Mouse (Mus musculus) myocyte (in vitro differentiated cells): ENCODE results near the gene Prpf40a. TPM values are rescaled to one million over a fixed set of nuclear protein-coding genes. Genes with fewer than 3 reads are reported as not detected.

Experiments
- H3K27me3 ChIP-seq: one replicate; pipeline ENCODE4 v1.6.1; 2011; ENCODE audit not compliant: control insufficient read depth, insufficient read depth, insufficient read length
- H3K36me3 ChIP-seq: one replicate; pipeline ENCODE4 v1.6.1; 2011; ENCODE audit not compliant: control insufficient read depth, insufficient read depth
- H3K4me2 ChIP-seq: one replicate; pipeline ENCODE4 v1.6.1; 2011; ENCODE audit warnings: low read depth, control low read depth
- H3K4me3 ChIP-seq: one replicate; pipeline ENCODE4 v1.5.1; 2011; ENCODE audit warnings: mild to moderate bottlenecking, control low read depth, moderate library complexity
- H3K79me2 ChIP-seq: one replicate; pipeline ENCODE4 v1.6.1; 2011; ENCODE audit not compliant: control insufficient read depth, insufficient read depth
- H3ac ChIP-seq: one replicate; pipeline ENCODE4 v1.6.1; 2011; ENCODE audit not compliant: control insufficient read depth, insufficient read length
- CEBPB ChIP-seq: IDR thresholded peaks from 2 replicates; pipeline ENCODE4 v1.6.1; 2011; ENCODE audit warnings: mild to moderate bottlenecking, moderate library complexity; ENCODE audit not compliant: poor library complexity, insufficient read depth, severe bottlenecking
- E2F4 ChIP-seq: IDR thresholded peaks from one replicate; pipeline ENCODE4 v1.6.1; 2011; ENCODE audit warnings: mild to moderate bottlenecking, control low read depth, moderate library complexity; ENCODE audit not compliant: insufficient read depth
- MAX ChIP-seq: IDR thresholded peaks from one replicate; pipeline ENCODE4 v1.6.1; 2011; ENCODE audit warnings: low read depth, mild to moderate bottlenecking, control low read depth
- MYOD1 ChIP-seq, 3 experiments: IDR thresholded peaks; one replicate each; pipeline ENCODE4 v1.6.1; 2011; ENCODE audit warnings: control low read depth in 2 of 3, low read depth in 2 of 3, mild to moderate bottlenecking in 2 of 3, moderate library complexity in 1 of 3; ENCODE audit not compliant: insufficient read length in 2 of 3, control insufficient read depth in 1 of 3
- MYOG ChIP-seq, 3 experiments: IDR thresholded peaks; one replicate each; pipeline ENCODE4 v1.6.1; 2011; ENCODE audit warnings: control low read depth in 2 of 3, low read depth in 2 of 3, mild to moderate bottlenecking in 2 of 3; ENCODE audit not compliant: insufficient read length in 2 of 3, control insufficient read depth in 1 of 3, insufficient read depth in 1 of 3
- POLR2A ChIP-seq: IDR thresholded peaks from one replicate; pipeline ENCODE4 v1.6.1; 2011; ENCODE audit warnings: low read depth, mild to moderate bottlenecking, control low read depth, moderate library complexity; ENCODE audit not compliant: insufficient read length
- POLR2AphosphoS2 ChIP-seq: IDR thresholded peaks from one replicate; pipeline ENCODE4 v1.6.1; 2011; ENCODE audit warnings: low read depth, control low read depth; ENCODE audit not compliant: insufficient read length
- REST ChIP-seq: IDR thresholded peaks from one replicate; pipeline ENCODE4 v1.6.1; 2011; ENCODE audit warnings: mild to moderate bottlenecking, control low read depth, moderate library complexity; ENCODE audit not compliant: insufficient read depth, insufficient read length
- SRF ChIP-seq: IDR thresholded peaks from one replicate; pipeline ENCODE4 v1.6.1; 2011; ENCODE audit warnings: low read depth; ENCODE audit not compliant: control insufficient read depth, insufficient read length
- TCF12 ChIP-seq: IDR thresholded peaks from one replicate; pipeline ENCODE4 v1.6.1; 2011; ENCODE audit warnings: mild to moderate bottlenecking, control low read depth; ENCODE audit not compliant: poor library complexity, insufficient read depth, severe bottlenecking
- TCF3 ChIP-seq: IDR thresholded peaks from one replicate; pipeline ENCODE4 v1.6.1; 2011; ENCODE audit warnings: low read depth, control low read depth; ENCODE audit not compliant: insufficient read length
- USF1 ChIP-seq: IDR thresholded peaks from one replicate; pipeline ENCODE4 v1.6.1; 2011; ENCODE audit warnings: low read depth, mild to moderate bottlenecking, control low read depth, moderate library complexity
- polyA plus RNA-seq: library from polyadenylated mRNA; unstranded; fragments of >200 nt; fragmentation: generic; extraction: Trizol; gene quantifications from one replicate; pipeline ENCODE4 v1.2.1, GENCODE M21; 2012; ENCODE audit warnings: missing spikeins

The Prpf40a gene
- polyA plus RNA-seq = 14.2 TPM

DNA sequence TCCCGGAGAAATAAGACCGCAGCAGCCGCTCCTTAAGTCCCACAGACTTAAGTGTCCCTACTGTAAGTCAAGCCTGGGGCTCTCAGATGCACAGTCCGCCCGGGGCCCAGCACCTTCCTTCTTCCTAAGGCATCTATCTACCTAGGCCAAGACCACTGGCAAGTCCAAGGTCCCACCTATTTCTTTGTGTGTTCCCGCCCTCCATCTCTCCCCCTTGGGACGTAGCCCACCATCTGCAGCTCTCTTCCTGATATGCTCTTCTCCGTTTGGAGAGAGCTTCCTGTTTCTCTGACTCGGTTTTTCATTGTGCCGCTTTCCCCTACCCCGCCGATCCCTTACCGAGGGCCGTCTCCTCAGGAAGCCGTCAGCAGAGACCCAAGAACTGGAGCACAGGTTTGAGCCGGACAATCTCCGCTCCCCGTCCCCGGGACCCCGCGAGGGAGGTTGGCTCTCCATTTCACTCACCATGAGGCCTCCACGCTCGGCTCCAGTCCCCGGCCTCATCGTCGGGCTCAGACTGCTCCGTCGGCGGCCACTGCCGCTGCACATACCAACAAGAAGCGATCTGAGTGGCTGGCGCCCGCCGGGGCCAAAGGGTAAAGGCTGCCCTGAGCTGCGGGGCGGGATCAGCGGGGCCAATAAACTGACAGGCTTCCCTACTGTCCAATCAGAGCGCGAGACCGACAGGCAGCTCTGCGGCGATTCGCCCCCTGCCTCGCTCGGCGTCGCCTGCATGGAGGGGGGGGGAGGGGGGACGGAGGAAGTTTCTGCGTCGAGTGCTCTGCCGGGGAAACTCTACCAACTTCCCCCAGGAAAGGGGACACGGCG lies at the start of gene Prpf40a:
Gene Prpf40a (minus strand): TSS at position 601 of the 828 bp plus-strand sequence.
- no peaks in the 10 kb centered on the region for H3K27me3 ChIP-seq
- peak within 1 kb of the TSS; percentile 66 for H3ac ChIP-seq
- TF ChIP-seq POLR2A (peak; percentile 87), SRF (no peak)
- H3K36me3 ChIP-seq = peaks cover 17% of the 10 kb centered on the region
- H3K79me2 ChIP-seq = peaks cover 81% of the 10 kb centered on the region
- peak within 1 kb of the TSS; percentile 71 for H3K4me2 ChIP-seq
- peak within 1 kb of the TSS; percentile 98 for H3K4me3 ChIP-seq

DNA sequence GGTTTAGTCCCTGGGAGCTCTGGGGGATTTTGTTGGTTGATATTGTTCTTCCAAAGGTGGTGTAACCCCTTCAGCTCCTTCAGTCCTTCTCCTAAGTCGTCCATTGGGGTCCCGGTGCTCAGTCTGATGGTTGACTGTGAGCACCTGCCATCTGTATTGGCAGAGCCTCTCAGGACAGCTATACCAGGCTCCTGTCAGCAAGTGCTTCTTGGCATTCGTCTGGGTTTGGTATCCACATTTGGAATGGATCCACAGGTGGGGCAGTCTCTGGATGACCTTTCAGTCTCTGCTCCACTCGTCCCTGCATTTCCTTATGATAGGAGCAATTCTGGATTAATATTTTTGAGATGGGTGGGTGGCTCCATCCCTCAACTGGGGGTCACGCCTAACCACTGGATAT lies 31.2 kb upstream of the Prpf40a start:
- no peak overlapping the region for H3K4me3 ChIP-seq
- H3K36me3 ChIP-seq = peaks cover 3% of the 10 kb centered on the region
- no peak for TF ChIP-seq SRF
- no peak for TF ChIP-seq TCF3
- TF ChIP-seq CEBPB = no peak
- TF ChIP-seq MYOG (IDR thresholded peaks at IDR 0.05; ENCODE audit: control insufficient read depth in 1 of 3, insufficient read depth in 1 of 3, insufficient read length in 2 of 3, low read depth in 2 of 3) = no peak
- no peak for TF ChIP-seq POLR2A
- no peak for TF ChIP-seq POLR2AphosphoS2
- TF ChIP-seq REST = no peak
- no peak for TF ChIP-seq E2F4
- no peak for TF ChIP-seq MYOD1 (IDR thresholded peaks at IDR 0.05; ENCODE audit: control insufficient read depth in 1 of 3, insufficient read length in 2 of 3, low read depth in 2 of 3)
- no peak for TF ChIP-seq TCF12
- TF ChIP-seq USF1 = no peak
- TF ChIP-seq MAX = no peak
- no peak overlapping the region for H3K4me2 ChIP-seq
- no peaks in the 10 kb centered on the region for H3K79me2 ChIP-seq
- no peak overlapping the region for H3ac ChIP-seq
- no peaks in the 10 kb centered on the region for H3K27me3 ChIP-seq

DNA sequence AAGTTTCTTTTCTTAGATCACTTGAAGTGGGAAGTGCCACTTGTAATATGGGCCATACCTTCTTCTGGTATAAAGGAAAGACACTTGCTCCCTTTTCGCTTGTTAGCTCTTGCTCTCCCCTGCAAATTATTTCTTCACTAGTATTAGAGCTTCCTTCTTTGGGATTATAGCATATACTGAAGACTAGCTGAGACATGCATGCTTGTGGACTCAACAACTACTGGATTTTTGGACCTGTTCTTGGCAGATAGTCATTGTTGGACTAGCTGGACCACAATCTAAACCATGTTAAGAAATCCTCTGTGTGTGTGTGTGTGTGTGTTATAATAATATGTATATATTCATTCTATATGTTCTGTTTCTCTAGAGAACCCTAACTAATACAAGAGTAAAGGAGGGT lies 22.4 kb upstream of the Prpf40a start:
- no peaks in the 10 kb centered on the region for H3K27me3 ChIP-seq
- no peaks in the 10 kb centered on the region for H3K79me2 ChIP-seq
- H3K4me2 ChIP-seq = no peak overlapping the region
- H3ac ChIP-seq = no peak overlapping the region
- peaks cover 21% of the 10 kb centered on the region for H3K36me3 ChIP-seq
- no peak overlapping the region for H3K4me3 ChIP-seq
- TF ChIP-seq POLR2A (no peak), MAX (no peak), MYOD1 (IDR thresholded peaks at IDR 0.05; ENCODE audit: control insufficient read depth in 1 of 3, insufficient read length in 2 of 3, low read depth in 2 of 3) (no peak), MYOG (IDR thresholded peaks at IDR 0.05; ENCODE audit: control insufficient read depth in 1 of 3, insufficient read depth in 1 of 3, insufficient read length in 2 of 3, low read depth in 2 of 3) (no peak), SRF (no peak), E2F4 (no peak), USF1 (no peak), TCF3 (no peak)

DNA sequence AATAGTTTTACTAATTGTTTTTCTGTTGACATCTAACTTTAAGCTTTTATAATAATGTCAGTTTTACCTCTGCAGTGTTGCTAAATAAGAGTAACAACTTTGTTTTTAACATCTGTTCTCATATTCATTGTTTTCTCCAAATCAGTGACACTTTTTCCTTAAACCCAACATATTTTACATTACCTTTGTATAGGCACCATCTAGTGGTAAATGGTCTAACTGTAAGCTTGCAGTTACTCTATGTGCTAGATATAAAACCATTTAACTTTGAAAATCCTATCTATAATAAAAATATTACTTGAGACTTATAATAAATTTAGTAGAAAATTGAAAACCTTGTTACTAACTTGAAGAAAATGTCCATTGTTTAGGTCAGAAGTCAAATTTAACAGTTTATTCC lies 15.7 kb upstream of the Prpf40a start:
- Histone ChIP-seq H3K36me3 (peaks cover 19% of the 10 kb centered on the region), H3K4me2 (no peak overlapping the region), H3ac (no peak overlapping the region), H3K27me3 (no peaks in the 10 kb centered on the region), H3K79me2 (peaks cover 7% of the 10 kb centered on the region), H3K4me3 (no peak overlapping the region)
- TF ChIP-seq SRF (no peak), POLR2A (no peak), MYOD1 (IDR thresholded peaks at IDR 0.05; ENCODE audit: control insufficient read depth in 1 of 3, insufficient read length in 2 of 3, low read depth in 2 of 3) (no peak)

DNA sequence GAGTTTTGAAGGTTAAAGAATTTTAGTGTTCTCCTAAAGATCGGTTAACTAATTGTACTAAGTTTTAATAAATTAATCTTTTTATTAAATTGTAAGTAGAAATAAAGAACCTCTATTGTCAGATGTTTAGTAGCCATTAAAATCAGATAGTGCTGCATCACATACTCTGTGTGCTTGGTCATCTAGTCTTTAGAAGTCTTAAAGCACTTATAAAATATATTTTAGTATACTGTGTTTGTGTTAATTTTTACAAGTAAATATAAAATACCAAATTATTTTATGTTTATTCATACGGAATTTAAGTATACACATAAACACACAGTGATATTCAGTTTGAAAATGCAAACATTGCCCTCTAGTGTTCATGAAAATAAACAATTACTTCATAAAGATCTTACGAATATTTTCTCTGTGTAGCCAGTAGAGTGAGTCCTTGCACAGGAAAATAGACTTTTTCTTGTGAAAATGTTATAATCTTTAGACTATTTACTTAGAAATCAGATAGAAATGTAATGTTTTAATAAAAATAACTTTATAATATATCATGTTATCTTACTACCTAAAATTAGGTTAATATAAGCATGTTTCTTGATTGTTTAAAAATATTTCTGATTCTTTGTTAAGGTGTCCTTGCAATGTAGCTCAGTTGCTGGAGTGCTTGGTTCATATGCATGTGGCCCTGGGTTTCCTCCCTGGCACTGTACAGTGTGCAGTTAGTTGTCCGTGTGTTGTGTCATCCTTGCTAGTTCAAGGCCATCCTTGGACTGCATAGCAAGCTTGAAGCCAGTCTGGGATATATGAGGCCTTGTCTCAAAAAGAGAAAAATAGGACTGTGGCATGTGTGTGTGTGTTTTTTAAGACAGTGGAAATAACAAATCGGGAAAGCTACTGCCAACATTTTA lies 13.5 kb upstream of the Prpf40a start:
- H3K36me3 ChIP-seq = peaks cover 7% of the 10 kb centered on the region
- no peak for TF ChIP-seq TCF3
- TF ChIP-seq MYOD1 (IDR thresholded peaks at IDR 0.05; ENCODE audit: control insufficient read depth in 1 of 3, insufficient read length in 2 of 3, low read depth in 2 of 3) = no peak
- no peak for TF ChIP-seq CEBPB
- TF ChIP-seq POLR2A = no peak
- no peak for TF ChIP-seq POLR2AphosphoS2
- TF ChIP-seq E2F4 = no peak
- TF ChIP-seq SRF = no peak
- no peak for TF ChIP-seq MAX
- no peak for TF ChIP-seq USF1
- no peak for TF ChIP-seq TCF12
- no peak for TF ChIP-seq MYOG (IDR thresholded peaks at IDR 0.05; ENCODE audit: control insufficient read depth in 1 of 3, insufficient read depth in 1 of 3, insufficient read length in 2 of 3, low read depth in 2 of 3)
- no peak for TF ChIP-seq REST

More for the DNA sequence above, 13.5 kb upstream of the Prpf40a start:
- no peak overlapping the region for H3K4me3 ChIP-seq
- no peak overlapping the region for H3K4me2 ChIP-seq
- no peaks in the 10 kb centered on the region for H3K27me3 ChIP-seq
- H3K79me2 ChIP-seq = peaks cover 12% of the 10 kb centered on the region
- no peak overlapping the region for H3ac ChIP-seq
